ENCODE assay signal across 8 mouse cellular contexts in genomic region chr7:127362418-127362817, GRCm38 (mm10). TPM values are rescaled to one million over a fixed set of nuclear protein-coding genes. Genes with fewer than 3 reads are reported as not detected.
DNase-seq lines count a peak whose midpoint lies in the region; ATAC-seq lines count a peak whose summit lies in the region.
"Not testable (repeated sequence)": the region's sequence is repeated elsewhere in the genome, so short reads cannot be mapped to it uniquely, and the experiment has no call there.

No protein-coding gene starts in this region.

- not testable (repeated sequence) for H3K9me3 ChIP-seq in forebrain, embryonic 15.5 days; hindbrain, embryonic 12.5 days (replicated peaks); lung, embryonic 15.5 days

- H3K27me3 ChIP-seq in forebrain, embryonic 15.5 days: not testable (repeated sequence)
- H3K27me3 ChIP-seq in hindbrain, embryonic 12.5 days: peaks cover 27% of the 10 kb centered on the region
- peaks cover 20% of the 10 kb centered on the region for H3K27me3 ChIP-seq in lung, embryonic 15.5 days

- DNase-seq in Muller cell, postnatal 12 days (ENCODE audit: inconsistent ontology term): peak; percentile 37
- DNase-seq in cerebellum, postnatal 10 days: peak; percentile 52 to 70
- DNase-seq in kidney, postnatal 36 days: peak; percentile 42 to 47
- DNase-seq in naive thymus-derived CD4-positive, alpha-beta T cell, adult 2 months (ENCODE audit: low read depth): peak; percentile 82
- DNase-seq in thymus, postnatal 14 days: peak; percentile 36

- 9% methylated on average over 13 of the region's 13 CpGs for WGBS in forebrain, embryonic 15.5 days
- WGBS in hindbrain, embryonic 12.5 days: 20% methylated on average over 13 of the region's 13 CpGs
- 22% methylated on average over 13 of the region's 13 CpGs for WGBS in lung, embryonic 15.5 days

- H3K27ac ChIP-seq in forebrain, embryonic 15.5 days (replicated peaks); hindbrain, embryonic 12.5 days; lung, embryonic 15.5 days: not testable (repeated sequence)

- H3K4me1 ChIP-seq in forebrain, embryonic 15.5 days: peaks cover 17% of the 10 kb centered on the region
- H3K4me1 ChIP-seq in hindbrain, embryonic 12.5 days; lung, embryonic 15.5 days: not testable (repeated sequence)

- ATAC-seq in forebrain, embryonic 15.5 days (replicated peaks); hindbrain, embryonic 12.5 days (ENCODE audit: low FRiP score); lung, embryonic 15.5 days (ENCODE audit: borderline replicate concordance, extremely low read depth, low FRiP score, low TSS enrichment): not testable (repeated sequence)

- H3K36me3 ChIP-seq in forebrain, embryonic 15.5 days; hindbrain, embryonic 12.5 days; lung, embryonic 15.5 days: not testable (repeated sequence)

- peak overlapping the region; percentile 25; the same call in 1 of the 2 replicates for H3K4me3 ChIP-seq in forebrain, embryonic 15.5 days
- H3K4me3 ChIP-seq in hindbrain, embryonic 12.5 days: 0 out of 2 replicates have a peak overlapping the region, but pooled peaks have one; percentile 11
- peak overlapping the region; percentile 21 for H3K4me3 ChIP-seq in lung, embryonic 15.5 days

- H3K4me2 ChIP-seq in forebrain, embryonic 15.5 days (replicated peaks): peak overlapping the region; percentile 27
- H3K4me2 ChIP-seq in hindbrain, embryonic 12.5 days (replicated peaks): 0 out of 2 replicates have a peak overlapping the region, but pooled peaks have one; percentile 25
- H3K4me2 ChIP-seq in lung, embryonic 15.5 days: peak overlapping the region; percentile 49

- H3K9ac ChIP-seq in forebrain, embryonic 15.5 days (replicated peaks); hindbrain, embryonic 12.5 days; lung, embryonic 15.5 days: not testable (repeated sequence)

RNA-seq across cellular contexts. Expression of gene Zfp747, which starts 13.4 kb away (rescaled TPM):
- 7.6 and 8.9 TPM in 2 replicates for polyA plus RNA-seq in forebrain, embryonic 15.5 days (2015; fragmentation: Nextera tagmentation; extraction: Ambion mirVana)
- 9.3 and 9.7 TPM in 2 replicates for polyA plus RNA-seq in hindbrain, embryonic 12.5 days (2016; fragmentation: Nextera tagmentation; extraction: Ambion mirVana)
- 9.5 TPM in 2 replicates for polyA plus RNA-seq in lung, embryonic 15.5 days (2015; fragmentation: Nextera tagmentation; extraction: Ambion mirVana)

RNA-seq across cellular contexts. Expression of gene Zfp768, which starts 17.0 kb away (rescaled TPM):
- 12.1 and 12.7 TPM in 2 replicates for polyA plus RNA-seq in forebrain, embryonic 15.5 days (2015; fragmentation: Nextera tagmentation; extraction: Ambion mirVana)
- 21.3 and 23.1 TPM in 2 replicates for polyA plus RNA-seq in hindbrain, embryonic 12.5 days (2016; fragmentation: Nextera tagmentation; extraction: Ambion mirVana)
- 16.8 and 18.1 TPM in 2 replicates for polyA plus RNA-seq in lung, embryonic 15.5 days (2015; fragmentation: Nextera tagmentation; extraction: Ambion mirVana)

RNA-seq across cellular contexts. Expression of gene 9130019O22Rik, which starts 24.5 kb away (rescaled TPM):
- 4.8 and 5.5 TPM in 2 replicates for polyA plus RNA-seq in forebrain, embryonic 15.5 days (2015; fragmentation: Nextera tagmentation; extraction: Ambion mirVana)
- polyA plus RNA-seq in hindbrain, embryonic 12.5 days (2016; fragmentation: Nextera tagmentation; extraction: Ambion mirVana): 5.4 and 6.0 TPM in 2 replicates
- 7.3 and 7.9 TPM in 2 replicates for polyA plus RNA-seq in lung, embryonic 15.5 days (2015; fragmentation: Nextera tagmentation; extraction: Ambion mirVana)

RNA-seq across cellular contexts. Expression of gene E430018J23Rik, which starts 31.0 kb away (rescaled TPM):
- polyA plus RNA-seq in forebrain, embryonic 15.5 days (2015; fragmentation: Nextera tagmentation; extraction: Ambion mirVana): 5.4 and 5.9 TPM in 2 replicates
- polyA plus RNA-seq in hindbrain, embryonic 12.5 days (2016; fragmentation: Nextera tagmentation; extraction: Ambion mirVana): 6.4 and 6.8 TPM in 2 replicates
- 6.7 and 7.0 TPM in 2 replicates for polyA plus RNA-seq in lung, embryonic 15.5 days (2015; fragmentation: Nextera tagmentation; extraction: Ambion mirVana)

RNA-seq across cellular contexts. Expression of gene Zfp764, which starts 44.2 kb away (rescaled TPM):
- 4.6 and 6.1 TPM in 2 replicates for polyA plus RNA-seq in forebrain, embryonic 15.5 days (2015; fragmentation: Nextera tagmentation; extraction: Ambion mirVana)
- polyA plus RNA-seq in hindbrain, embryonic 12.5 days (2016; fragmentation: Nextera tagmentation; extraction: Ambion mirVana): 5.9 and 6.5 TPM in 2 replicates
- 9.0 and 10.0 TPM in 2 replicates for polyA plus RNA-seq in lung, embryonic 15.5 days (2015; fragmentation: Nextera tagmentation; extraction: Ambion mirVana)
